Mouse (Mus musculus) lung, embryonic 14.5 days (tissue): ENCODE measurements around the gene Mark1. TPM values are rescaled to one million over a fixed set of nuclear protein-coding genes. Genes with fewer than 3 reads are reported as not detected.

Source experiments
- ATAC-seq: fragments of 200-750 bp; cut with Nextera tagmentation; 2 replicates; pipeline ENCODE4 v1.8.0; 2017; ENCODE audit warnings: mild to moderate bottlenecking, moderate TSS enrichment, moderate library complexity; ENCODE audit not compliant: insufficient read depth
- DNase-seq: peaks from one replicate; pipeline ENCODE4 v3.0.0-alpha.2; 2015
- H3K27ac ChIP-seq: fragments of 300-500 bp; sonication (generic); 2 replicates; pipeline ENCODE4 v1.5.1; 2014; ENCODE audit warnings: low read depth, mild to moderate bottlenecking, moderate library complexity
- H3K27me3 ChIP-seq: fragments of 300-500 bp; sonication (generic); 2 replicates; pipeline ENCODE4 v1.6.1; 2014; ENCODE audit warnings: low read length, control low read depth; ENCODE audit not compliant: insufficient read depth
- H3K36me3 ChIP-seq: fragments of 300-500 bp; sonication (generic); 2 replicates; pipeline ENCODE4 v1.6.1; 2014; ENCODE audit warnings: control low read depth; ENCODE audit not compliant: insufficient read depth
- H3K4me1 ChIP-seq: fragments of 300-500 bp; sonication (generic); 2 replicates; pipeline ENCODE4 v1.6.1; 2014; ENCODE audit warnings: antibody characterized with exemption, control low read depth; ENCODE audit not compliant: insufficient read depth
- H3K4me2 ChIP-seq: fragments of 300-500 bp; sonication (generic); 2 replicates; pipeline ENCODE4 v1.6.1; 2014; ENCODE audit warnings: mild to moderate bottlenecking
- H3K4me3 ChIP-seq: fragments of 300-500 bp; sonication (generic); 2 replicates; pipeline ENCODE4 v1.5.1; 2014; ENCODE audit warnings: low read depth, low read length
- H3K9ac ChIP-seq: fragments of 300-500 bp; sonication (generic); 2 replicates; pipeline ENCODE4 v1.6.1; 2014
- H3K9me3 ChIP-seq: fragments of 300-500 bp; sonication (generic); 2 replicates; pipeline ENCODE4 v1.6.1; 2016; ENCODE audit warnings: low read depth, low read length, control low read depth
- CTCF ChIP-seq: IDR thresholded peaks from 2 replicates; pipeline ENCODE4 v1.5.1; 2016; ENCODE audit warnings: antibody characterized with exemption, low read depth
- WGBS: fragments of 180-500 bp; shearing (Covaris S2); extraction: QIAGEN DNeasy Blood & Tissue Kit; methylation state at CpG from one replicate; pipeline ENCODE4 v1.1.7; 2014; 5-methylcytosine and 5-hydroxymethylcytosine counted together
- polyA plus RNA-seq: library from polyadenylated mRNA; unstranded; fragments of >200 nt; fragmentation: Nextera tagmentation; extraction: Ambion mirVana; gene quantifications from 2 replicates; pipeline ENCODE4 v1.2.1, GENCODE M21; 2014

Mark1 gene
- polyA plus RNA-seq, 1 experiment from 2014 or later = 3.0 TPM

DNA sequence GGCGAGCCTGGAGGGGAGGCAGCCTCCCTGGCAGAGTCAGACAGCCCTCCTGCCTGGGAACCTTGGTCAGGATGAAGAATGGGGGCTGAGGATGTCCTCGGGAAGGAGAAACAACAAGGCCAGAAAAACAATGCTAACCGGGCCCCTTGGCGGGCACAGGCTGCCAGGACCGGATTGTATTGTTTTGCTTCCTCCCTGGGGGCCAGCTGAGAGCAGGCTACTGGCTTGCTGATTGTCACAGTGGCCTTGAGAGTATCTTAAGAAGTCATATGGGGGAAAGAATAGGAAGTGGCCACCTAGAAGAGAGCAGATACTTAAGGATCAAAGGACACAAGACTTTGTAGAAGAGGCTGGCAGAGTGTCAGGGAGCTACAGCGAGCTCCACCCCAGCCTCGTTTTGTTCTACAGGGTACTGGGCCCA lies 135.0 kb downstream of the Mark1 start:
- Histone ChIP-seq H3K4me2 (no peak overlapping the region), H3K9ac (no peak overlapping the region), H3K9me3 (no peaks in the 10 kb centered on the region), H3K4me1 (no peaks in the 10 kb centered on the region; the same call in 1 of the 2 replicates), H3K36me3 (no peaks in the 10 kb centered on the region), H3K27ac (peak overlapping the region; percentile 69; the same call in 1 of the 2 replicates), H3K4me3 (no peak overlapping the region), H3K27me3 (no peaks in the 10 kb centered on the region)
- WGBS = 36% methylated on average over 7 of the region's 7 CpGs
- peak; percentile 64; the same call in 1 of the 2 replicates for ATAC-seq
- peak; percentile 50 for DNase-seq
- TF ChIP-seq CTCF = no peak

DNA sequence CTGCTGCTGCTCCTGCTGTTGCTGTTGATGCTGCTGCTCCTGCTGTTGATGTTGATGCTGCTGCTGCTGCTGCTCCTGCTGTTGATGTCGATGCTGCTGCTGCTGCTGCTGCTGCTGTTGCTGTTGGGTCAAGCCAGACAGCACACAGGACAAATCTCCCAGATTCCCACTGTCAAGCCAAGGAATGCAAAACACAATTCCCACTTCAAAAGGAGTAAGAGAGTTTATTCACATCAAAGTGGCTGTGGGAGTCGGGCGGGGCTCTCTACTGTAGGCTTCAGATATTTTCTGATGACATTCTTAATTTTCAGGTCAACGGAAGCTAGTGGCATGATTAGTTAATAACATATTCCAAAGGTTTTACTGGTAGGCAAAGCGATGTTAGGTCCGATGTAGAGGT lies 136.7 kb downstream of the Mark1 start:
- DNase-seq (no peak), ATAC-seq (no peak)
- no peak for TF ChIP-seq CTCF
- no peaks in the 10 kb centered on the region for H3K9me3 ChIP-seq
- H3K4me2 ChIP-seq = no peak overlapping the region
- 76% methylated on average over 6 of the region's 6 CpGs for WGBS
- no peaks in the 10 kb centered on the region for H3K36me3 ChIP-seq
- no peaks in the 10 kb centered on the region for H3K27me3 ChIP-seq
- H3K27ac ChIP-seq = no peak overlapping the region
- H3K9ac ChIP-seq = no peak overlapping the region
- H3K4me3 ChIP-seq = no peak overlapping the region
- H3K4me1 ChIP-seq = no peaks in the 10 kb centered on the region; the same call in 1 of the 2 replicates

DNA sequence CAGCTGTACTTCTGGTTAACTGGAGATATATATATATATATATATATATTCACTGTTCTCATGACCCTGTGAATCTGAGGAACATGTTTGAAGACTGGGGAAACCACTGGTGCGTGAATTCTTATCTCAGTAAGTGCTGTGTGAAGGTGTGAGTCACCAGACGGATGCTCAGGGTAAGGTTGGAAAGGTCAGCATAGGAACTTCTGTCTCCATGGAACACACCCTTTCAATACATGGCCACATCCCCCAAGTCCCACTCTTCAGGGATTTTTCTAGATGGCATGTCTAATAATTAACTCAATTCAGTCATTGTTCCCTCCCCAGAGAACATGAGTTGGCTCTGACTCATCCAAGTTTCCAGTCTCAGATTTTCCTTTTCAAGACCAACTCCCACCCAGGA lies 137.8 kb downstream of the Mark1 start:
- Histone ChIP-seq H3K4me2 (no peak overlapping the region), H3K4me1 (no peaks in the 10 kb centered on the region), H3K36me3 (no peaks in the 10 kb centered on the region), H3K9me3 (no peaks in the 10 kb centered on the region), H3K27ac (no peak overlapping the region), H3K9ac (no peak overlapping the region), H3K27me3 (no peaks in the 10 kb centered on the region), H3K4me3 (no peak overlapping the region)
- TF ChIP-seq CTCF = no peak
- no peak for DNase-seq
- no peak for ATAC-seq
- 27% methylated on average over 2 of the region's 2 CpGs for WGBS

DNA sequence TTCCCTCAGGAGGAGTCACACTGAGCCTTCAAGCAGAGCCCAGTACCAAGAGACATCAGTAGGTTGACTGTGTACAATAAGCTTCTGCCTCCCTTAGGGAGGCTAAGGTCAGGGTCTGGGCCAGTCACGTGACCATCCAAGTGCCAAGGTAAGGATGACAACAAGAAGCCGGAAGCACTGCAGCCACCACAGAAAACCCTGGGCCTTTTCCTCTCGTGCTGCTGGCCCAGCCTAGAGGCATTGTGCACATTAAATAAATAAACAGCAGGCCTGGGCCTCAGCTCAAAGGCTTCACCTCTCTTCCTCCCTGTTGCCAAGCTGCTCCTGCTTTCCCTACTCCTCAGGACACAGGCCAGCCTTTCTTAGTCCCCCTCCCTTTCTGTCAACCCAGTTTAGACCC lies 139.1 kb downstream of the Mark1 start:
- Histone ChIP-seq H3K4me2 (no peak overlapping the region), H3K4me1 (no peaks in the 10 kb centered on the region), H3K36me3 (no peaks in the 10 kb centered on the region), H3K4me3 (no peak overlapping the region), H3K9me3 (no peaks in the 10 kb centered on the region), H3K27ac (peak overlapping the region; percentile 54), H3K27me3 (no peaks in the 10 kb centered on the region), H3K9ac (no peak overlapping the region)
- DNase-seq (peak; percentile 51), ATAC-seq (peak; percentile 64; the same call in 1 of the 2 replicates)
- 21% methylated on average over 3 of the region's 3 CpGs for WGBS
- no peak for TF ChIP-seq CTCF

DNA sequence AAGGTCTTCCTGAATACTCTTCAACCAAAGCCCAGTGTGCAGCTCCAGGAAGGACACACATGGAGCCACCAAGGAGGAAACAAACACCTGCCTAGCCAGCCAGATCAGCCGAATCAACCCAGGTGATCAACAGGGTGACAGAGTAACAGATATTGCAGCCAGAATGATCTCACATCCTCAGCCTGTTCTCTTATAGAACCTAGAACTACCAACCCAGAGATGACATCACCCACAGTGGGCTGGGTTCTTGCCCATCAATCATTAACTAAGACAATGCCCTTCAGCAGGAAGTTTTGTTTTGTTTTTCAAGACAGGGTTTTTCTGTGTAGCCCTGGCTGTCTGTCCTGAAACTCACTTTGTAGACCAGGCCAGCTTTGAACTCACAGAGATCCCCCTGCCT lies 141.1 kb downstream of the Mark1 start:
- 65% methylated on average over 1 of the region's 1 CpGs for WGBS
- ATAC-seq = no peak
- Histone ChIP-seq H3K27ac (no peak overlapping the region), H3K4me2 (no peak overlapping the region), H3K4me3 (no peak overlapping the region), H3K36me3 (no peaks in the 10 kb centered on the region), H3K9me3 (no peaks in the 10 kb centered on the region), H3K27me3 (no peaks in the 10 kb centered on the region), H3K4me1 (no peaks in the 10 kb centered on the region), H3K9ac (no peak overlapping the region)
- no peak for TF ChIP-seq CTCF
- DNase-seq = peak; percentile 31

DNA sequence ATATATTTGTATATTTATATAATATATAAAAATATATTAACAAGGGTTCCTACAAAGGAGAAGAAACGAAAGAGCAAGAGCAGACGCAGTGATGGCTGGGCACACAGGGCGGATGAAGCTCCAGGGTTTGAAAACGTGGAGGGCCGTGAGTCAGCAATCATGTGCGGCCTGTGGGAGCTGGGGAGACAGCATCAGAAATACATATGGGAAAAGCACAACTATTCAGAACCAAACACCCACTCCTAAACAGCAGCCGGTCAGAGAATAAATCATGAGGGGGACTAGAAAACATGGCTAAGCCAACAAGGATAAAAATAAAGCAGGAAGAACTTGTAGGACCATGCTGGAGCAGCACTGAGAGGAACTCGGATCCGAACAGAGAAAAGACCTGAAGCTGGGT lies 142.2 kb downstream of the Mark1 start:
- no peak overlapping the region for H3K4me2 ChIP-seq
- H3K27me3 ChIP-seq = no peaks in the 10 kb centered on the region
- H3K36me3 ChIP-seq = no peaks in the 10 kb centered on the region
- H3K4me1 ChIP-seq = no peaks in the 10 kb centered on the region
- DNase-seq (no peak), ATAC-seq (no peak)
- no peak overlapping the region for H3K9ac ChIP-seq
- WGBS = 85% methylated on average over 9 of the region's 9 CpGs
- H3K27ac ChIP-seq = no peak overlapping the region
- no peaks in the 10 kb centered on the region for H3K9me3 ChIP-seq
- H3K4me3 ChIP-seq = no peak overlapping the region
- TF ChIP-seq CTCF = no peak

DNA sequence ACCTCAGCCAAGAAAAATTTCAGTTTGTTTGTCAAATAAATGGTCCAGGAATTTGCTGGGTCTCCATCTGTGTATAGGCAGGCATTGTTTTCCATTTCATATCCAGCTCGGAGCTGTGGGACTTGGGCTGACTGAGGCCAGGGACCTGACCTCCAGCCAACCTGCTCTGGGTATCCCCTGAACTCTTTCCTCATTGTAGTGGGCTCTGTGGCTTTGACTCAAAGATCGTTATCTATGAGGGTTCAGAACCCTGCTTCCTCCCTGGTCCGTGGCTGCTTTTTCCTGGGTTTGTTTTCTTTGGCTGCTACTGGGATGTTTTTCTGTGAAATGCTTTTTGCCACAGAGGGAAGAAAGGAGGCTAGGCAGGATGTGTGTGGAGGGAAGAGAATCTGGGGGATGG lies 145.4 kb downstream of the Mark1 start:
- Histone ChIP-seq H3K36me3 (no peaks in the 10 kb centered on the region), H3K9ac (no peak overlapping the region), H3K4me3 (no peak overlapping the region), H3K9me3 (no peaks in the 10 kb centered on the region), H3K4me2 (peak overlapping the region; percentile 44), H3K4me1 (0 out of 2 replicates have a peak, but pooled peaks cover 3% of the 10 kb centered on the region), H3K27ac (0 out of 2 replicates have a peak overlapping the region, but pooled peaks have one; percentile 5), H3K27me3 (no peaks in the 10 kb centered on the region)
- TF ChIP-seq CTCF = no peak
- DNase-seq = no peak
- 37% methylated on average over 3 of the region's 3 CpGs for WGBS
- peak; percentile 28; the same call in 1 of the 2 replicates for ATAC-seq
